Mouse (Mus musculus) CH12.LX (cell line): ENCODE results near the gene Actr8. TPM values are rescaled to one million over a fixed set of nuclear protein-coding genes. Genes with fewer than 3 reads are reported as not detected.

Experiments
- DNase-seq: peaks from one replicate; pipeline ENCODE4 v3.0.0-alpha.2; 2013; ENCODE audit errors: extremely low read depth
- H3K27ac ChIP-seq: 2 replicates; pipeline ENCODE4 v1.5.1; 2012; ENCODE audit warnings: low read depth, mild to moderate bottlenecking, control low read depth, moderate library complexity; ENCODE audit not compliant: insufficient read depth
- H3K27me3 ChIP-seq: replicated peaks from 2 replicates; pipeline ENCODE3; 2012; ENCODE audit warnings: inconsistent platforms
- H3K36me3 ChIP-seq, 2 experiments: replicated peaks in 1 of 2; 2 replicates each; pipeline versions ENCODE3 to v1.6.1; 2012; ENCODE audit warnings: inconsistent platforms in 1 of 2, low read length in 1 of 2, mild to moderate bottlenecking in 1 of 2, mixed read lengths in 1 of 2, moderate library complexity in 1 of 2; ENCODE audit not compliant: control insufficient read depth in 1 of 2, insufficient read depth in 1 of 2
- H3K4me1 ChIP-seq, 2 experiments: 2 replicates each; pipeline ENCODE4 v1.6.1; 2012; ENCODE audit warnings: inconsistent platforms in 1 of 2, moderate library complexity in 1 of 2; ENCODE audit not compliant: insufficient read depth in 2 of 2, control insufficient read depth in 1 of 2
- H3K4me2 ChIP-seq: 2 replicates; pipeline ENCODE4 v1.6.1; 2012; ENCODE audit warnings: low read depth, mild to moderate bottlenecking, control low read depth; ENCODE audit not compliant: poor library complexity, insufficient read depth, severe bottlenecking
- H3K4me3 ChIP-seq, 3 experiments: fragments of 150-350 bp in 1 of 3; sonication (generic) in 1 of 3; replicated peaks in 1 of 3; 2 replicates each; pipeline versions ENCODE3 to v1.5.1; 2011 to 2012; ENCODE audit warnings: low read depth in 2 of 3, low read length in 2 of 3, mild to moderate bottlenecking in 2 of 3, moderate library complexity in 2 of 3, control low read depth in 1 of 3, improper control_type of control experiment in 1 of 3, inconsistent platforms in 1 of 3, mixed read lengths in 1 of 3; ENCODE audit not compliant: poor library complexity in 1 of 3
- H3K79me2 ChIP-seq: replicated peaks from 2 replicates; pipeline ENCODE4 v1.6.1; 2012; ENCODE audit warnings: mild to moderate bottlenecking, moderate library complexity; ENCODE audit not compliant: control insufficient read depth, poor library complexity, insufficient read depth, severe bottlenecking; ENCODE audit errors: extremely low read depth
- H3K9ac ChIP-seq: 2 replicates; pipeline ENCODE4 v1.6.1; 2012; ENCODE audit warnings: low read depth, mild to moderate bottlenecking, control low read depth, moderate library complexity; ENCODE audit not compliant: insufficient read depth
- H3K9me3 ChIP-seq: replicated peaks from 2 replicates; pipeline ENCODE3; 2012; ENCODE audit warnings: low read length, inconsistent platforms, mixed read lengths
- CHD1 ChIP-seq: IDR thresholded peaks from 2 replicates; pipeline ENCODE4 v1.6.1; 2012; ENCODE audit warnings: low read depth, low read length, improper control_type of control experiment, inconsistent platforms
- CHD2 ChIP-seq: IDR thresholded peaks from 2 replicates; pipeline ENCODE4 v1.6.1; 2011; ENCODE audit warnings: low read length, improper control_type of control experiment
- CTCF ChIP-seq, 2 experiments: IDR thresholded peaks in 1 of 2; conservative IDR thresholded peaks in 1 of 2; 2 replicates each; pipeline ENCODE4 v1.5.1; 2011 to 2012; ENCODE audit warnings: low read depth in 2 of 2, low read length in 2 of 2, improper control_type of control experiment in 1 of 2, inconsistent platforms in 1 of 2, mild to moderate bottlenecking in 1 of 2, moderate library complexity in 1 of 2
- E2F4 ChIP-seq: IDR thresholded peaks from 2 replicates; pipeline ENCODE4 v1.6.1; 2011; ENCODE audit warnings: low read depth, low read length, improper control_type of control experiment; ENCODE audit not compliant: insufficient replicate concordance
- EP300 ChIP-seq: IDR thresholded peaks from 2 replicates; pipeline ENCODE4 v1.6.1; 2011; ENCODE audit warnings: low read length, improper control_type of control experiment
- GABPA ChIP-seq: IDR thresholded peaks from 2 replicates; pipeline ENCODE4 v1.6.1; 2012; ENCODE audit warnings: low read depth, low read length, improper control_type of control experiment, inconsistent platforms; ENCODE audit not compliant: insufficient replicate concordance
- IRF4 ChIP-seq: IDR thresholded peaks from 2 replicates; pipeline ENCODE4 v1.6.1; 2014; ENCODE audit warnings: low read depth, mild to moderate bottlenecking, inconsistent platforms, low read length, improper control_type of control experiment
- JUN ChIP-seq: IDR thresholded peaks from 2 replicates; pipeline ENCODE4 v1.6.1; 2011; ENCODE audit warnings: low read depth, mild to moderate bottlenecking, low read length, improper control_type of control experiment, moderate library complexity; ENCODE audit not compliant: insufficient read depth
- MAFK ChIP-seq: IDR thresholded peaks from 2 replicates; pipeline ENCODE4 v1.6.1; 2011; ENCODE audit warnings: low read length, improper control_type of control experiment; ENCODE audit not compliant: insufficient replicate concordance
- MAZ ChIP-seq: IDR thresholded peaks from 2 replicates; pipeline ENCODE4 v1.6.1; 2012; ENCODE audit warnings: low read depth, mild to moderate bottlenecking, inconsistent platforms, low read length, improper control_type of control experiment, moderate library complexity
- MXI1 ChIP-seq: IDR thresholded peaks from 2 replicates; pipeline ENCODE4 v1.6.1; 2011; ENCODE audit warnings: mild to moderate bottlenecking, low read depth, low read length, improper control_type of control experiment
- NRF1 ChIP-seq: IDR thresholded peaks from 2 replicates; pipeline ENCODE4 v1.6.1; 2014; ENCODE audit warnings: low read depth, mild to moderate bottlenecking, inconsistent platforms, low read length, improper control_type of control experiment, moderate library complexity
- PAX5 ChIP-seq: IDR thresholded peaks from 2 replicates; pipeline ENCODE4 v1.6.1; 2012; ENCODE audit warnings: low read length, inconsistent platforms, mixed read lengths
- POLR2A ChIP-seq: IDR thresholded peaks from 2 replicates; pipeline ENCODE4 v1.6.1; 2011; ENCODE audit warnings: low read depth, mild to moderate bottlenecking, improper control_type of control experiment, low read length
- RCOR1 ChIP-seq: conservative IDR thresholded peaks from 2 replicates; pipeline ENCODE4 v1.6.1; 2012; ENCODE audit warnings: low read depth, mild to moderate bottlenecking, inconsistent platforms, low read length, improper control_type of control experiment
- TBP ChIP-seq: conservative IDR thresholded peaks from 2 replicates; pipeline ENCODE4 v1.6.1; 2011; ENCODE audit warnings: low read depth, low read length, improper control_type of control experiment
- ZNF384 ChIP-seq: IDR thresholded peaks from 2 replicates; pipeline ENCODE4 v1.6.1; 2012; ENCODE audit warnings: low read depth, low read length, improper control_type of control experiment, inconsistent platforms
- dilution Hi-C: fragments of 300-500 bp; cut with MboI; formaldehyde crosslinking; loops from 2 replicates; pipeline ENCODE4 v1.14.3; 2020; ENCODE audit warnings: low sequenced_read_pairs; ENCODE audit not compliant: extremely low pct_unique_long_range_greater_than_20kb, extremely low pct_ligation_motif_present
- in situ Hi-C: fragments of 300-500 bp; cut with MboI; formaldehyde crosslinking; loops from 3 replicates; pipeline ENCODE4 v1.14.3; 2019; ENCODE audit warnings: low sequenced_read_pairs, low pct_ligation_motif_present, low pct_unique_long_range_greater_than_20kb, mixed read lengths
- polyA plus RNA-seq: library from polyadenylated mRNA; unstranded; fragments of >175 nt; gene quantifications from 2 replicates; pipeline ENCODE4 v1.2.1, GENCODE M21; 2012; ENCODE audit warnings: low read depth; ENCODE audit not compliant: insufficient read length
- total RNA-seq, 2 experiments: library from RNA; depleted of rRNA; stranded (reverse); fragments of 300-350 nt in 1 of 2; fragments of >200 nt in 1 of 2; gene quantifications; 2 replicates each; pipeline ENCODE4 v1.2.3; 2012 to 2014

The Actr8 gene
- total and polyA plus RNA-seq, 3 experiments: 26.7 to 34.3 (median 33.4) TPM

DNA sequence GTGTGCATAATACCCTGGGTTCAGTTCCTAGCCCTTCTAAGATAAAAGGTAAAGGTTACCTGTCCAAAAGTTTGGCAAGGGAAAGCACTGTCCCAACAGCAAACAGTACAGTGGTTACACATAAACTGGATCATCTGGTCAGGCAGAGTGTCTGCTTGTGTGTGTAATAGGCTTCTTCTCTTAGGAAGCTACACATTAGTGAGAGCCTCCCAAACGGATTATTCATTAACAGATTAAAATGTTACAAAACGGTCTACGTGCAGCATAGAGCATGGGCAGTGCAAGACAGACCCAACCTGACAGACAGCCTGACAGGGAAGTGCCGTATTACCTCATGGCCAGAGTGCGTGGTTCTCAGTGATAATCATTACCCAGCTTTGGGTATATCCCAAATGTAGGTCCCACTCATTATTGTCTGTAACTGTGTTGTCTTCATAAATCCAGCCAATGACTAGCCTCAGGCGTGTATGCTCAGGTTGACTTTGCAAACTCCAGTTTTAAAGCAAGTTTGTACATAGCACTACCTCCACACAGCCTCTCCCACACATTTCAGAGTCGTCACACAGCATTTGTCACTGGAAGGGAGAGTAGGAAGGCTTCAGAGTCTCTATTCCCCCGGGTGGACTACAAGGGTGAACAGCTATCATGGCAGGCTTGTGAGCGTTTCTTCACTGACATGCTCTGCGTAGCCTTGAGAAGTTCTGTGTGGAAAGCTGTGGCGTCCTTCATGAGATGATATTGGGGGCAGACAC lies 18.0 kb downstream of the Actr8 start:
- no peak overlapping the region for H3K4me3 ChIP-seq
- no peaks in the 10 kb centered on the region for H3K27me3 ChIP-seq
- no peak overlapping the region for H3K27ac ChIP-seq
- no peak for DNase-seq
- dilution Hi-C loops: no loop called here
- H3K4me2 ChIP-seq: no peak overlapping the region
- H3K4me1 ChIP-seq: peaks cover 10 to 36% of the 10 kb centered on the region in 2 experiments
- TF ChIP-seq PAX5: no peak
- TF ChIP-seq GABPA: no peak
- TF ChIP-seq E2F4: no peak
- no peak for TF ChIP-seq CHD2
- TF ChIP-seq EP300: no peak
- no peak for TF ChIP-seq CTCF (conservative IDR thresholded peaks at IDR 0.05 in 1 of 2, IDR thresholded peaks at IDR 0.05 in 1 of 2; ENCODE audit: low read depth in 2 of 2, low read length in 2 of 2)
- no peak for TF ChIP-seq NRF1
- TF ChIP-seq RCOR1: no peak
- TF ChIP-seq MAFK: no peak
- TF ChIP-seq MXI1: no peak
- TF ChIP-seq MAZ: no peak
- no peak for TF ChIP-seq JUN
- no peak for TF ChIP-seq CHD1
- no peak for TF ChIP-seq POLR2A
- TF ChIP-seq IRF4: no peak
- H3K36me3 ChIP-seq: peaks cover 47 to 71% of the 10 kb centered on the region in 2 experiments
- in situ Hi-C loops: no loop called here
- H3K9ac ChIP-seq: no peak overlapping the region
- no peaks in the 10 kb centered on the region for H3K9me3 ChIP-seq
- H3K79me2 ChIP-seq: no peaks in the 10 kb centered on the region

GRCm38 (mm10) chr14:29997345-29997744 lies 19.2 kb downstream of the Actr8 start:
- in situ Hi-C loops (no loop called here), dilution Hi-C loops (no loop called here)
- no peaks in the 10 kb centered on the region for H3K79me2 ChIP-seq
- no peak overlapping the region for H3K27ac ChIP-seq
- H3K4me2 ChIP-seq: no peak overlapping the region
- H3K4me3 ChIP-seq: no peak overlapping the region
- peaks cover 10 to 38% of the 10 kb centered on the region in 2 experiments for H3K4me1 ChIP-seq
- no peak for TF ChIP-seq CTCF (conservative IDR thresholded peaks at IDR 0.05 in 1 of 2, IDR thresholded peaks at IDR 0.05 in 1 of 2; ENCODE audit: low read depth in 2 of 2, low read length in 2 of 2)
- TF ChIP-seq TBP: no peak
- no peak for TF ChIP-seq MXI1
- TF ChIP-seq ZNF384: no peak
- no peaks in the 10 kb centered on the region for H3K27me3 ChIP-seq
- H3K36me3 ChIP-seq: peaks cover 35 to 59% of the 10 kb centered on the region in 2 experiments
- H3K9me3 ChIP-seq: no peaks in the 10 kb centered on the region
- H3K9ac ChIP-seq: no peak overlapping the region
- DNase-seq: no peak
